Mouse (Mus musculus): ENCODE data around the gene Mgrn1.
A peak's percentile ranks its signal among the peaks of the same experiment; 100 is the strongest.

Gene Mgrn1

GRCm38 (mm10) chr16:4907972-4908371 lies 21.9 kb downstream of the Mgrn1 start:
- DNase-seq (ENCODE audit: low spot score) = no peak

DNA sequence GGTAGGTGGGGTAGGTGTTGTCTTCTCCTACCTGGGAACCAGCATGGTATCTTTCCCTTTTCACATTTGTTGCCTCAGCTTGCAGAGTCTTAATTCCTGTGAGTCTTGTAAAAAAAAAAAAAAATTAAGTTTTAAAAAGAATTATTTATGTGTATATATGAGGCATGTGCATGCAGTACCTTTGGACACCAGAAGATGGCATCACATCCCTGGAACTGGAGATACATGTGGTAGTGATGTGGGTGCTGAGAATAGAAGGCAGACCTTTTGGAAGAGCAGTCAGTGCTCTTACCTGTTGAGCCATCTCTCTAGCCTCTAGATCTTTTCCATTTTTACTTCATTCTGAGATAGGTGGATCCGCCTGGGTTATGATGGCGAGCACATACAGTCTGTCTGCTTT lies 23.7 kb downstream of the Mgrn1 start:
- DNase-seq (ENCODE audit: low spot score) = no peak

- DNase-seq (ENCODE audit: low spot score) = no peak
These were observed 24.7 kb downstream of the Mgrn1 start for GRCm38 (mm10) chr16:4910758-4911157.

GRCm38 (mm10) chr16:4912074-4912648 lies 26.1 kb downstream of the Mgrn1 start:
- no peak for DNase-seq (ENCODE audit: low spot score)

- DNase-seq (ENCODE audit: low spot score) = no peak
These were observed 27.1 kb downstream of the Mgrn1 start for GRCm38 (mm10) chr16:4912907-4913782.

DNA sequence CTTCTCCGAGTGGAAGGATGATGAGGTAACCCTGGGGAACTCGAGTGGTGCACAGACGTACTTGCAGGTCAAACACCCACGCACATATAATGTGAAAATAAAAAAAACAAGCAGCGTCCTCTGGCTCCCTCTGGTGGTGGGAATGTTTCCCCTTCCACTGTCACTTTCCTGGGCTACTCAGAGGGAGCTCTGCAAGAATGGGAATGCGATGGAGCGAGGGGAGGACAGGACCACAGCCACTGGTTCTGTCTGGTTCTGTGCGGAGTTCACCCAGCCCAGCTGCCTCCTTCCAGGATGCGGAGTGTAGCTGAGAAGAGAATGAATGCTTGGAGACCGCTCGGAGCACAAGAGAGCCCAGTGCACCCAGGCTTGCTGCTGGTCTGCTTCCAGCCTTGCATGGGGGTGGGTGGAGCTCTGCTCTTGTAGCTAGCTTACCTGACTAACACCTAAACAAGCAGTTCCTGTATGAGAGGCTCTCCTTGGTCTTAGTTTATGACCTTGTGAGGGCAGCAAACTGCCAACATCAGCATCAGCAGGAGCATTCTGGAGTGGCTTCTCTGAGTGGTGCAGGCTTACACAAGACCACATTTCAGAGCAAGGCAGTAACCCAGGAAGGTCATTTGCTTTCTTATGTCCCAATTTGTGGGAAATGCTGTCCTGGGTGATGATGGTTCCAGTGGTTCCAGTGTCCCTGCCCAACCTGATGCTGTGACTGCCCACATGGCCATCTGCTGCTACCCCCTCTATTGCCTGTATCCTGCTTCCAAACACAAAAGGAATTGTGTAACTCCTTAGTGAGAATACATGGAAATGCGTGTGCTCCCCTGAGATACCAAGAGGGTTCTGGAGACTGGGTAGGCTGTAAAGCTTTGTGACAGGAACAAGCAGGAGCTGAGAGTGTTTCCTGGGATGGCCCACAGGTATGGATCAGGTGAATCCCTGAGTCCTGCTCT lies 28.0 kb downstream of the Mgrn1 start:
- peak; percentile 85 for DNase-seq (ENCODE audit: low spot score)

DNA sequence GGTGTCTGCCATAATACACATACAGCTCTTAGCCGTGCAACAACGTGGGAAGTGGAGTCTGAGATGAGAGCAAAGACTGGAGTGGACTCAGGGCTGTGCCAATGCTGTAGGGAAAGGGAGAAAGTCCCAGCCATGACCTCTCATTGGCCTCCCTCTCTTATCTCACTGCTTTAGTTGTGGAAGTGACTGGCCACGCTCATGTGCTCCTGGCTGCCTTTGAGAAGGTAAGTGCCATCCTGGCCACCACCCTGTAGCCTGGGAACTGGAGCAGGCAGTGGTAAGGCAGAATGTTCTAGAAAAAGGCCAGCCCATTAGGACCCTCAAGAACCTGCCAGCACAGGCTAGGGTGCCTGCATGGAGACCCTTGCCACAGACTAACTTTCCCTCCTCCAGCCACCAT lies 29.9 kb downstream of the Mgrn1 start:
- no peak for DNase-seq (ENCODE audit: low spot score)

DNA sequence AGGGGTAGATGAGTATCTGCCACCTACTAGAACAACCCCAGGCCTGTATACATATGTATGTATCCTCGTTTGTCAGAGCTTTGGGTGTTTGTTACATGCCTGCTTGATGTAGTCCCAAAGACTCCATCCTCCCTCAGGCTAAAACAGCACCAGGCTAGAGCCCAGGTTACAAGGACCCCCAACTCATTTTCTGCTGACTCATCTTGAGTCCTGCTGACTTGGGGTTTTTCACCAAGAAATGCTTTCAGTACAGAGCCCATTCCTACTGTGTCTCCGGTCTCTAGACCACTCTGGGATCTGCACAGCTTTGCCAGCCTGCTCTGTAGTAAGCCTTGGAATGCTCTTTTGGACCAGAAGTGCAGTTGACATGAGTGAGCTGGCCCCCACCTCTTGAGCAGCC lies 30.6 kb downstream of the Mgrn1 start:
- no peak for DNase-seq (ENCODE audit: low spot score)

DNA sequence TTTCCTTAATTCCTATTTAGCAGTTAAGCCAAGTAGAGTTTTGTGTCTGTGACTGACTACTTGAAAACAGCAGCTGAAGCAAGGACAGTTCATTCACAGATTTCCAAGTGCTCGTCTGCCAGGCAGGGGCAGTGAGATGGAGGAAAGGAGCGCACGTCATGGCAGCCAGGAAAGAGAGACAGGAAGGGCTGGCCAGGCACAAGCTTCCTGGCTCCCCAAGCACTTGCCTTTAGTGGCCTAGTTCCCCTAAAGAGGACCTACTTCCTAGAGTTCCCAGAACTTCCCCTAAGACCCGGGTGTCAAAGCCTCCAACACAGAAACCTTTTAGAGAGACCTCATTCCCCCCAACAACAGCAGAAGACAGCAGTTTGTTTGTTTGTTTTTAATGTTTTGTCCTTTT lies 34.5 kb downstream of the Mgrn1 start:
- no peak for DNase-seq (ENCODE audit: low spot score)

- DNase-seq (ENCODE audit: low spot score) = no peak
These were observed 36.4 kb downstream of the Mgrn1 start for GRCm38 (mm10) chr16:4922481-4922880.

DNA sequence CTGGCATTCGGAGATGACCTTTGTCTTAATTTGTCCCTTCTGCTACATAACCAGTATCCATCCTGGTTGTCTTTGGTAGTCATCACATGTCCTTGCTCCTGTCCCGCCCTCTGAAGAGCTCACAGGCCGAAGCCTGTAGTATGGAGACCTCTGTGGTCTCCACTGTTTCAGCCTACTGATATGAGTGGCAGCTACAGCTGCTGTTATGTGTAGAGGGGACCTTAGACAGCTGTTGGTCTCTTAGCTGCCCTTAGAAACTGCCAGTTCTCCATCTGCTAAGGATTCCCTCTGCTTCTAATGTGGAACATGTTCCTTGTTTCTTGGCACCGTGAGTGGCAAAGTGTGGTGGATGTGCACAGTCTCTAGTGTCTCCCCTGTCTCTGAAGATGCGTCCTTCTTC lies 37.9 kb downstream of the Mgrn1 start:
- DNase-seq (ENCODE audit: low spot score) = no peak

DNA sequence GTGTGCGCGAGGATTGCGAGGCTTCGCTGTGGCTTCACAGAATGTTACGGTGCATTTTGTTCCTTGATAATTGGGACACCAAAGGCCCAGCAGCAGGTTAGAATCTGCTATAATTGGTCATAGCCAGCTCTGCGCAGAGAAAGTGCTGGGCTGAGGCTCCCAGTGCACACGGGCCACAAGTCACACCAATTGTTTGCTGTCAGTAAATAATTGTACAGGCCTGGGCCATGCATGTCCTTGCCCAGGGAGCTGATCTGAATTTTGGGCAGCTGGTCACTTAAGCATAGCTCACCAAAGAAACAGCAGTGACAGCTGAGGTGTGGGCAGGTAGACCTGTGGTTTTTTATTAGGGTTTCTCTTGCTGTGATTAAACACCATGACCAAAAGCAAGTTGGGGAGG lies 41.9 kb downstream of the Mgrn1 start:
- DNase-seq (ENCODE audit: low spot score) = no peak

GRCm38 (mm10) chr16:4928474-4928873 lies 42.4 kb downstream of the Mgrn1 start:
- DNase-seq (ENCODE audit: low spot score) = no peak

- no peak for DNase-seq (ENCODE audit: low spot score)
These were observed 46.4 kb downstream of the Mgrn1 start for GRCm38 (mm10) chr16:4932429-4932828.

- DNase-seq (ENCODE audit: low spot score) = no peak
These were observed 49.4 kb downstream of the Mgrn1 start for GRCm38 (mm10) chr16:4935430-4935829.

DNA sequence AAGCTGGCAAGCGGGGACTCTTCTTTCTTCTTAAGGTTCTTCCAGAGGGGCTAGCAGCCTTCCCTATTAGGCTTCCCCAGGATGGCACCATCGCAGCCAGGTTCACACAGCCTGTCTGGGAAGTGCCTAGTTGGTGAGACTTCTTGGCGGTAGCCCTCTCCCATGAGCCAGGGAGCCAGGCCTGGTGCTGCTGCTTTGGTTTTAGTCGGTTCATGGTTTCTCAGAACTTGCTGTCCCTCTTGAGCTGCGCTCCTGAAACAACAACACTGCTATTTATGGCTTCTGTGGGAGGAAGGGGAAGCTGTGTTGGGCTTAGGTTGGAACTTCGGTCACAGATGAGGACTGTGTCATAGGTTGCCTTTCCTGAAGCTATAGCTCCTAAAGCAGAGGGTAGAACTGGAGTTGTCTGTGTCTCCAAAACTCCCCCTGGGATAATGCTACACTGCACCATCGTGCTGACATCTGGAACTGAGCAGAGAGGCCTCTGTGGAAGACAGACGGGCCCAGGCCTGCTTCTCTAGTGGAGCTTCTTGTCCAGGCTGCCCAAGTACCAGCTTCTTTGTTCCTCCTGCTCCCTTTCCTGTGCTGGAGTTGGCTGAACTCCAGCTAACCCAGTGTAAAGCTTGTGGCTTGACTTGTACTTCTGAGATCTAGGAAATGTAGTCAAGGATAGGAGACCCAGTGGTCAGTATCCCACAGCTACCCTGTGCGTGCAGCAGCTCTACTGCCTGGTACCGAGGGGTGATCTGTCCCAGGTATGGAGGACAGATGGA lies 50.1 kb downstream of the Mgrn1 start:
- DNase-seq (ENCODE audit: low spot score) = no peak

DNA sequence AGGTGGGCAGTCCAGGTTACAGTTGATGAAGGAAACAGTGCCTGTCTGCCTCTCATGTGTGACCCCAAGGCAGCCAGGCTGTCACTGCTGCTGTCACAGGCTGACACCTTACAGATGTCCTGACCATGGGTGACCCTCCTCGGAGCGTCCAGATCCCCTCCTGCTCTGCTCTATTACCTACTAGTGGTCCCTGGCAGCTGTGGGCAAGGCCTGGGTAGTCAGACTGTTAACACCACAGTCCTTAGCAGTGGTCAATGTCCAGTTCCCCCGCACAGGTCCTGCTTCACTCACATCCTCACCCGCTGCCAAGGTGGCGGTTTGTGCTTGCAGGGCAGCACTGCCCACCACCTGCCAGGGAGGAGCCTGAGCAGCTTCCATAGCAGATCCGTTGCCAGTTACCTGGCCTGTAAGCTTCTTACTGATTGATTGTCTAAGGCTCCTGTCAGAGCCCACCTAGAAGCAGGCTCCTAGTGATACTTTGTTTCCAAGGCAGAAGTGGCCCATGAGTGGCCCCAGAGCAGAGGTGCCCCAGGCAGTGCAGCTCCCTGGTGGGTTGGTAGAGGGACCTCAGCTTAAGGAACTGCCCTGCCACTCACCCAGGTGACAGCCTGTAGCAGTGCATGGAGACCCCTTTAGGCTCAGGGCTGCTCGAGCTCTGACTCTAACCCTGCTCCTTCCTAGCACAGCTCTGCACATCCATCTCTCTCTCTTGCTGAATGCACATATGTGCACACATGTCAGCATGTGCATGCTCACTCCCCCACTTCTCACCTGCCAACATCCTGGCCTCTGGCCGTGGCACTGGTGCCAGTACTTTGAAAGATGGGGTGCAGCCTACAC lies 51.5 kb downstream of the Mgrn1 start:
- DNase-seq (ENCODE audit: low spot score) = no peak

- DNase-seq (ENCODE audit: low spot score) = no peak
These were observed 52.4 kb downstream of the Mgrn1 start, which contains the start of gene Nudt16l1 for GRCm38 (mm10) chr16:4938461-4938860. Nudt16l1 (plus strand) TSS chr16:4938761.

DNA sequence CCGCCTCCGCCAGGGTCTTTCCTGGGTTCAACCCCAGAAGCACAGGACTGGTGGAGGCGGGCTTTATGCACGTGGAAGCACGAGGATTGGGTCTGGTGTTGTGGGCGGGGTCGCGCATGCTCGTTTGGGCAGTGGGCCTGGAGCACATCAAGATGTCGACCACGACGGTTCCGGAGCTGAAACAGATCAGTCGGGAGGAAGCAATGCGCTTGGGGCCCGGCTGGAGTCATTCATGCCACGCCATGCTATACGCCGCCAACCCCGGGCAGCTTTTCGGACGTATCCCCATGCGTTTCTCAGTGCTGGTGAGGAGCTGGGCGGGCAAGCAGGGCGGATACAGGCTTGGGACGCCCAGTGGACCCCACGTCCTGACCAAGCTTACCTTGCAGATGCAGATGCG lies 52.9 kb downstream of the Mgrn1 start:
- peak; percentile 94 for DNase-seq (ENCODE audit: low spot score)

DNA sequence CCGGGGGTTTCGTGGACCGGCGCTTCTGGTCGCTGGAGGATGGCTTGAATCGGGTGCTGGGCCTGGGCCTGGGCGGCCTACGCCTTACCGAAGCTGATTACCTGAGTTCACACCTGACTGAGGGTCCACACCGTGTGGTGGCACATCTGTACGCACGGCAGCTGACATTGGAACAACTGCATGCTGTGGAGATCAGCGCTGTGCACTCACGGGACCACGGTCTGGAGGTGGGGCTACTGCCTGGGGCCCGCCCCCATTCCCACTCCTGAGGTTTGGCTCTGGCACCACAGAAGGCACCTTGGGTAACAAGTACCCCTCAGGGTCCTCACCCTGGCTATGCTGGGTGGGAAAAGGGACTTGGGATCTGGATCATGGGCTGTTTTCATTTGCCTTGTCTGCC lies 53.4 kb downstream of the Mgrn1 start:
- no peak for DNase-seq (ENCODE audit: low spot score)

- DNase-seq (ENCODE audit: low spot score) = no peak
These were observed 54.3 kb downstream of the Mgrn1 start for GRCm38 (mm10) chr16:4940311-4940850.

Measured in left cerebral cortex, adult 11 months (tissue).